Mouse (Mus musculus): ENCODE data around the gene Knop1. TPM values are rescaled to one million over a fixed set of nuclear protein-coding genes. Genes with fewer than 3 reads are reported as not detected.

Gene Knop1
- polyA plus RNA-seq, 1 experiment from 2014 or later, result 76.1 TPM

DNA sequence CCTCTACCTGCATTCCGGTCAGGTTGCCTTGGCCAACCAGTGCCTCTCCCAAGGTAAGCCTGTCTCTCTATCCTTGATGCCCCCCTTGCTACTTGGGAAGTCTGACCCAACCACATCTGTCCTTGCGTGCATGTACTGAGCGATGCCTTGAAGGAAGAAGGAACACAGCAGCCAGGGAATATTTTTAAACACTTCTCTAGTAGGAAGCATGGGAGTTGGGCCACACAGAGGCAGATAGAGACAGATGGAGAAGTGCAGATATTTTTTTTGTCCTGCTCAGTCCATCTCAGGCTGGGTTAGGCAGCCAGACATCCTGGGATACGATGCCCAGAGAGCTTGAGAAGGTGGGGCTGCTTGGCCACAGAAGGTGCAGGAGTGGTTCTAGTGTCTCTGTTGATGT, 42.5 kb downstream of the Knop1 start:
- Histone ChIP-seq H3K9ac (no peak overlapping the region), H3K4me3 (no peak overlapping the region), H3K9me3 (no peaks in the 10 kb centered on the region), H3K36me3 (peaks cover 21% of the 10 kb centered on the region; the same call in 1 of the 2 replicates), H3K27me3 (no peaks in the 10 kb centered on the region), H3K27ac (no peak overlapping the region), H3K4me1 (no peaks in the 10 kb centered on the region; the same call in 1 of the 2 replicates), H3K4me2 (no peak overlapping the region)
- ATAC-seq (ENCODE audit: borderline replicate concordance, extremely low read depth, low FRiP score, low TSS enrichment), result no peak
- WGBS, result 88% methylated on average over 4 of the region's 4 CpGs

- Histone ChIP-seq H3K4me1 (peaks cover 12% of the 10 kb centered on the region), H3K36me3 (peaks cover 13% of the 10 kb centered on the region; the same call in 1 of the 2 replicates), H3K9ac (no peak overlapping the region), H3K9me3 (no peaks in the 10 kb centered on the region), H3K27ac (no peak overlapping the region), H3K27me3 (no peaks in the 10 kb centered on the region), H3K4me3 (no peak overlapping the region), H3K4me2 (no peak overlapping the region)
- ATAC-seq (ENCODE audit: borderline replicate concordance, extremely low read depth, low FRiP score, low TSS enrichment), result no peak
- 55% methylated on average over 12 of the region's 12 CpGs for WGBS
Observed at GRCm38 (mm10) chr7:118811407-118812106, 44.5 kb downstream of the Knop1 start.

DNA sequence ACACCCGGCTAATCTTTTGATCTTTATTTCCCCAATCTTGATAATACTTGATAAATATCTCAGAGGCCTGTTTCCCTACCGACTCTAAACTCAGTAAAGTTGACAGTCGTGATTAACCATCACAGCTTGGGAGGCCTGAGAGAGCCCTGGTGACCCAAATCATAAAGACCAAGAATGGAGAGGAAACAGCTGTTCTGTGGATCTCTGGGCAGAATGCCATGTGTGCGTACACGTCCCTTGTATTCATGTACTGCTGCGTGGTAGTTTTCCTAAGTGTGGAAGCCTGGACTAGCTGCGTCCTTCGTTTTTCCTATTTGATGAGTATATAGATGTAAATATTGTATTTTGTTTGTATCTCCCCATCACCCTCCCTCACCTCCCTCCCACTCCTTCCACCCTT, 48.2 kb downstream of the Knop1 start:
- 35% methylated on average over 8 of the region's 8 CpGs for WGBS
- no peak overlapping the region for H3K9ac ChIP-seq
- H3K27ac ChIP-seq, result 0 out of 2 replicates have a peak overlapping the region, but pooled peaks have one; percentile 18
- ATAC-seq (ENCODE audit: borderline replicate concordance, extremely low read depth, low FRiP score, low TSS enrichment), result peak; percentile 83
- peaks cover 13% of the 10 kb centered on the region for H3K4me1 ChIP-seq
- no peak overlapping the region for H3K4me3 ChIP-seq
- no peaks in the 10 kb centered on the region for H3K27me3 ChIP-seq
- peaks cover 7% of the 10 kb centered on the region; the same call in 1 of the 2 replicates for H3K36me3 ChIP-seq
- no peaks in the 10 kb centered on the region for H3K9me3 ChIP-seq
- no peak overlapping the region for H3K4me2 ChIP-seq

GRCm38 (mm10) chr7:118806631-118807411, 49.2 kb downstream of the Knop1 start:
- Histone ChIP-seq H3K4me1 (peaks cover 13% of the 10 kb centered on the region), H3K9me3 (no peaks in the 10 kb centered on the region), H3K36me3 (peaks cover 12% of the 10 kb centered on the region), H3K4me2 (no peak overlapping the region), H3K4me3 (no peak overlapping the region), H3K27me3 (no peaks in the 10 kb centered on the region), H3K27ac (peak overlapping the region; percentile 22), H3K9ac (no peak overlapping the region)
- 0 out of 2 replicates have a peak, but pooled peaks have one; percentile 17 for ATAC-seq (ENCODE audit: borderline replicate concordance, extremely low read depth, low FRiP score, low TSS enrichment)
- WGBS, result 42% methylated on average over 16 of the region's 16 CpGs

DNA sequence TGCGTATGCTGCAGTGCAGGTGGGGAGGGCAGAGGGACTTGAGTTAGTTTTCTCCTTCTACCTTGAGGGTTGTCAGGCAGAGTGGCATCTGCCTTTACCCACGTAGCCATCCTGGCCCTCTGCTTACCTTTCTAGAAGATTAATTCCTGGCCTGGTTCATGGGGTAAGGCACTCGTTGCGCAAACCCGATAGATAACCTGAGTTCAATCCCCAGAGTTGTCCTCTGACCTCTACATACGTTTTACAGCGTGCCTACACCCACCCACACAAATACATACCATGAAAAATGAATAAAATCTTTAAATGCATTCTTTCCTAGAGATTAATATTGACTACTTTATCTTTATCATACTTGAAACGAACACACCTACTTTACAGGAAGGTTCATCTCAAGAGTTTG, 52.6 kb downstream of the Knop1 start:
- no peak for ATAC-seq (ENCODE audit: borderline replicate concordance, extremely low read depth, low FRiP score, low TSS enrichment)
- Histone ChIP-seq H3K9me3 (no peaks in the 10 kb centered on the region), H3K27ac (no peak overlapping the region), H3K27me3 (no peaks in the 10 kb centered on the region), H3K4me3 (no peak overlapping the region), H3K4me1 (peaks cover 13% of the 10 kb centered on the region), H3K4me2 (no peak overlapping the region), H3K36me3 (peaks cover 26% of the 10 kb centered on the region), H3K9ac (no peak overlapping the region)
- WGBS, result 84% methylated on average over 8 of the region's 8 CpGs

DNA sequence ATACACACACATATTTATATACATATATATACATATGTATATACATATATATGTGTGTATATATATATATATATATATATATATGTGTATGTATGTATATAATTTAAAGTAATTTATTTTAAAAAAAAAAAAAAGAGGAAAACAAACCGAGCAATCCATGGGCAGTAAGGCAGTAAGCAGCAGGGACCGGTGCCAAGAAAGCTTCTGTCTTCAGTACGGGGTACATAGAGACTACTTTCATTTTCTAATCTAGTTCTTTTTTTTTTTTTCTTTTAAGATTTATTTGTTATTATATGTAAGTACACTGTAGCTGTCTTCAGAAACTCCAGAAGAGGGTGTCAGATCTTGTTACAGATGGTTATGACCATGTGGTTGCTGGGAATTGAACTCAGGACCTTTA, 54.3 kb downstream of the Knop1 start:
- Histone ChIP-seq H3K4me3 (no peak overlapping the region), H3K27me3 (no peaks in the 10 kb centered on the region), H3K9me3 (no peaks in the 10 kb centered on the region), H3K27ac (no peak overlapping the region), H3K4me1 (peaks cover 3% of the 10 kb centered on the region; the same call in 1 of the 2 replicates), H3K4me2 (no peak overlapping the region), H3K36me3 (peaks cover 26% of the 10 kb centered on the region), H3K9ac (no peak overlapping the region)
- no peak for ATAC-seq (ENCODE audit: borderline replicate concordance, extremely low read depth, low FRiP score, low TSS enrichment)
- WGBS, result 68% methylated on average over 3 of the region's 3 CpGs

GRCm38 (mm10) chr7:118800112-118800734, 55.8 kb downstream of the Knop1 start:
- Histone ChIP-seq H3K4me1 (no peaks in the 10 kb centered on the region), H3K27ac (no peak overlapping the region), H3K9ac (no peak overlapping the region), H3K36me3 (peaks cover 26% of the 10 kb centered on the region), H3K4me3 (no peak overlapping the region), H3K27me3 (no peaks in the 10 kb centered on the region), H3K9me3 (no peaks in the 10 kb centered on the region), H3K4me2 (no peak overlapping the region)
- no peak for ATAC-seq (ENCODE audit: borderline replicate concordance, extremely low read depth, low FRiP score, low TSS enrichment)
- 80% methylated on average over 15 of the region's 15 CpGs for WGBS

GRCm38 (mm10) chr7:118798105-118798570, 57.9 kb downstream of the Knop1 start:
- Histone ChIP-seq H3K4me2 (no peak overlapping the region), H3K9ac (no peak overlapping the region), H3K27ac (no peak overlapping the region), H3K36me3 (peaks cover 19% of the 10 kb centered on the region), H3K27me3 (no peaks in the 10 kb centered on the region), H3K4me1 (no peaks in the 10 kb centered on the region), H3K9me3 (no peaks in the 10 kb centered on the region), H3K4me3 (no peak overlapping the region)
- no peak for ATAC-seq (ENCODE audit: borderline replicate concordance, extremely low read depth, low FRiP score, low TSS enrichment)
- 85% methylated on average over 6 of the region's 6 CpGs for WGBS

- ATAC-seq (ENCODE audit: borderline replicate concordance, extremely low read depth, low FRiP score, low TSS enrichment), result no peak
- Histone ChIP-seq H3K4me3 (no peak overlapping the region), H3K9ac (no peak overlapping the region), H3K36me3 (peaks cover 17% of the 10 kb centered on the region), H3K27me3 (no peaks in the 10 kb centered on the region), H3K4me1 (no peaks in the 10 kb centered on the region), H3K27ac (no peak overlapping the region), H3K4me2 (no peak overlapping the region), H3K9me3 (no peaks in the 10 kb centered on the region)
- 71% methylated on average over 7 of the region's 7 CpGs for WGBS
Observed at GRCm38 (mm10) chr7:118797600-118797999, 58.5 kb downstream of the Knop1 start.

DNA sequence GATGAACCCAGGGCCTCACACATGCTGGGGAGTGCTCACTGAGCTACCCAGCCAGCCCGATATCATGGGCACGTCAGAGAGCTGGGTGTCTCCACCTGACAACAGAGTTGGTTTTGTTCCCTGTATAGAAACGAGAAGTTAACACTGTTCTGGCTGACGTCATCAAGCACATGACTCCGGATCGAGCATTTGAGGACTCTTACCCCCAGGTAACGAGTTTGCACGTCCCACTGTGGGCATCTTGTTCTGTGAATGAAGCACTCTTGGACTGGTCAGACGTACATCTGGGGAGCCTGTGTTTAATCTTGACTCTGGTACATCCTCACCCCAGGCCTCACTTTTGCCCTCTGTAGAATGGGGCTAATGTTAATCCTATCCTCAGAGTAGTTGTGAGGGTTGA, 59.2 kb downstream of the Knop1 start:
- no peak for ATAC-seq (ENCODE audit: borderline replicate concordance, extremely low read depth, low FRiP score, low TSS enrichment)
- no peaks in the 10 kb centered on the region for H3K4me1 ChIP-seq
- H3K4me2 ChIP-seq, result no peak overlapping the region
- H3K27ac ChIP-seq, result no peak overlapping the region
- H3K27me3 ChIP-seq, result no peaks in the 10 kb centered on the region
- 83% methylated on average over 9 of the region's 9 CpGs for WGBS
- H3K9ac ChIP-seq, result no peak overlapping the region
- H3K9me3 ChIP-seq, result no peaks in the 10 kb centered on the region
- peaks cover 16% of the 10 kb centered on the region; the same call in 1 of the 2 replicates for H3K36me3 ChIP-seq
- H3K4me3 ChIP-seq, result no peak overlapping the region

GRCm38 (mm10) chr7:118795779-118796178, 60.3 kb downstream of the Knop1 start:
- no peaks in the 10 kb centered on the region for H3K4me1 ChIP-seq
- no peaks in the 10 kb centered on the region for H3K27me3 ChIP-seq
- peaks cover 19% of the 10 kb centered on the region; the same call in 1 of the 2 replicates for H3K36me3 ChIP-seq
- ATAC-seq (ENCODE audit: borderline replicate concordance, extremely low read depth, low FRiP score, low TSS enrichment), result no peak
- H3K9me3 ChIP-seq, result no peaks in the 10 kb centered on the region
- H3K9ac ChIP-seq, result no peak overlapping the region
- H3K4me3 ChIP-seq, result no peak overlapping the region
- no peak overlapping the region for H3K27ac ChIP-seq
- H3K4me2 ChIP-seq, result no peak overlapping the region
- WGBS, result 94% methylated on average over 8 of the region's 8 CpGs

Data from lung, embryonic 15.5 days (tissue).